Mouse (Mus musculus) MEL (cell line): ENCODE measurements around the gene Ero1l. TPM values are rescaled to one million over a fixed set of nuclear protein-coding genes. Genes with fewer than 3 reads are reported as not detected.

ENCODE experiments used
- DNase-seq: peaks from one replicate; pipeline ENCODE4 v3.0.0; 2011; ENCODE audit warnings: low read depth, low spot score
- H3K27ac ChIP-seq: 2 replicates; pipeline ENCODE4 v1.5.1; 2012; ENCODE audit warnings: low read depth, mild to moderate bottlenecking, control low read depth, low read length, moderate library complexity; ENCODE audit not compliant: control insufficient read depth
- H3K27me3 ChIP-seq, 2 experiments: fragments of 150-350 bp in 1 of 2; sonication (generic) in 1 of 2; 2 replicates each; pipeline ENCODE4 v1.6.1; 2012; ENCODE audit warnings: low read length in 2 of 2, mild to moderate bottlenecking in 2 of 2, improper control_type of control experiment in 1 of 2, moderate library complexity in 1 of 2; ENCODE audit not compliant: insufficient read depth in 2 of 2, control insufficient read depth in 1 of 2
- H3K36me3 ChIP-seq, 2 experiments: 2 replicates each; pipeline ENCODE4 v1.6.1; 2012 to 2014; ENCODE audit warnings: low read length in 2 of 2, improper control_type of control experiment in 1 of 2, inconsistent platforms in 1 of 2, mild to moderate bottlenecking in 1 of 2; ENCODE audit not compliant: insufficient read depth in 2 of 2, control insufficient read depth in 1 of 2
- H3K4me1 ChIP-seq, 2 experiments: fragments of 150-350 bp in 1 of 2; sonication (generic) in 1 of 2; 2 replicates each; pipeline ENCODE4 v1.6.1; 2012; ENCODE audit warnings: low read length in 2 of 2, improper control_type of control experiment in 1 of 2, mild to moderate bottlenecking in 1 of 2; ENCODE audit not compliant: insufficient read depth in 2 of 2, control insufficient read depth in 1 of 2
- H3K4me3 ChIP-seq, 2 experiments: fragments of 150-350 bp in 1 of 2; sonication (generic) in 1 of 2; 2 replicates each; pipeline ENCODE4 v1.5.1; 2012; ENCODE audit warnings: low read depth in 2 of 2, low read length in 2 of 2, mild to moderate bottlenecking in 2 of 2, moderate library complexity in 2 of 2, control low read depth in 1 of 2, improper control_type of control experiment in 1 of 2; ENCODE audit not compliant: control insufficient read depth in 1 of 2, insufficient read depth in 1 of 2
- H3K79me2 ChIP-seq: 2 replicates; pipeline ENCODE4 v1.6.1; 2012; ENCODE audit warnings: mild to moderate bottlenecking, low read length, moderate library complexity; ENCODE audit not compliant: control insufficient read depth, poor library complexity, insufficient read depth
- H3K9ac ChIP-seq: 2 replicates; pipeline ENCODE4 v1.6.1; 2012; ENCODE audit warnings: low read depth, mild to moderate bottlenecking, control low read depth, low read length, moderate library complexity; ENCODE audit not compliant: control insufficient read depth, poor library complexity, severe bottlenecking
- H3K9me3 ChIP-seq: fragments of 150-350 bp; sonication (generic); replicated peaks from 2 replicates; pipeline ENCODE4 v1.6.1; 2012; ENCODE audit warnings: mild to moderate bottlenecking, low read length, improper control_type of control experiment, moderate library complexity; ENCODE audit not compliant: insufficient read depth
- BHLHE40 ChIP-seq: IDR thresholded peaks from 2 replicates; pipeline ENCODE4 v1.6.1; 2012; ENCODE audit warnings: low read depth, mild to moderate bottlenecking, inconsistent platforms, low read length, improper control_type of control experiment, borderline replicate concordance
- CHD1 ChIP-seq: IDR thresholded peaks from 2 replicates; pipeline ENCODE4 v1.6.1; 2012; ENCODE audit warnings: low read depth, mild to moderate bottlenecking, inconsistent platforms, low read length, improper control_type of control experiment
- CHD2 ChIP-seq: IDR thresholded peaks from 2 replicates; pipeline ENCODE4 v1.6.1; 2011; ENCODE audit warnings: low read length, improper control_type of control experiment
- ETS1 ChIP-seq: IDR thresholded peaks from 2 replicates; pipeline ENCODE4 v1.6.1; 2012; ENCODE audit warnings: low read depth, mild to moderate bottlenecking, inconsistent platforms, low read length, improper control_type of control experiment, moderate library complexity
- GATA1 ChIP-seq: IDR thresholded peaks from 2 replicates; pipeline ENCODE4 v1.6.1; 2011; ENCODE audit warnings: low read depth, low read length, improper control_type of control experiment
- HCFC1 ChIP-seq: IDR thresholded peaks from 2 replicates; pipeline ENCODE4 v1.6.1; 2012; ENCODE audit warnings: low read depth, mild to moderate bottlenecking, inconsistent platforms, low read length, improper control_type of control experiment, moderate library complexity
- JUND ChIP-seq: IDR thresholded peaks from 2 replicates; pipeline ENCODE4 v1.6.1; 2011; ENCODE audit warnings: low read depth, mild to moderate bottlenecking, improper control_type of control experiment, low read length
- KAT2A ChIP-seq: conservative IDR thresholded peaks from 2 replicates; pipeline ENCODE4 v1.6.1; 2012; ENCODE audit warnings: low read depth, low read length, improper control_type of control experiment, inconsistent platforms
- MAX ChIP-seq: IDR thresholded peaks from 2 replicates; pipeline ENCODE4 v1.6.1; 2011; ENCODE audit warnings: low read length, improper control_type of control experiment
- MEF2A ChIP-seq: IDR thresholded peaks from 2 replicates; pipeline ENCODE4 v1.6.1; 2014; ENCODE audit warnings: low read depth, mild to moderate bottlenecking, inconsistent platforms, low read length, improper control_type of control experiment; ENCODE audit not compliant: poor library complexity, insufficient replicate concordance, severe bottlenecking; ENCODE audit errors: extremely low read depth
- MXI1 ChIP-seq: IDR thresholded peaks from 2 replicates; pipeline ENCODE4 v1.6.1; 2011; ENCODE audit warnings: mild to moderate bottlenecking, low read depth, low read length, improper control_type of control experiment
- MYC ChIP-seq: IDR thresholded peaks from 2 replicates; pipeline ENCODE4 v1.6.1; 2011; ENCODE audit warnings: low read depth, mild to moderate bottlenecking, low read length, improper control_type of control experiment, moderate library complexity
- NRF1 ChIP-seq: IDR thresholded peaks from 2 replicates; pipeline ENCODE4 v1.6.1; 2014; ENCODE audit warnings: low read depth, mild to moderate bottlenecking, inconsistent platforms, low read length, improper control_type of control experiment, moderate library complexity; ENCODE audit not compliant: poor library complexity, insufficient read depth, severe bottlenecking
- POLR2A ChIP-seq, 2 experiments: IDR thresholded peaks; 2 replicates each; pipeline ENCODE4 v1.6.1; 2011 to 2012; ENCODE audit warnings: low read length in 2 of 2, mild to moderate bottlenecking in 2 of 2, control low read depth in 1 of 2, improper control_type of control experiment in 1 of 2, low read depth in 1 of 2, moderate library complexity in 1 of 2; ENCODE audit not compliant: control insufficient read depth in 1 of 2, insufficient read depth in 1 of 2, poor library complexity in 1 of 2
- RCOR1 ChIP-seq: IDR thresholded peaks from 2 replicates; pipeline ENCODE4 v1.6.1; 2012; ENCODE audit warnings: low read depth, mild to moderate bottlenecking, inconsistent platforms, low read length, improper control_type of control experiment
- SMC3 ChIP-seq: IDR thresholded peaks from 2 replicates; pipeline ENCODE4 v1.6.1; 2011; ENCODE audit warnings: low read depth, low read length, improper control_type of control experiment
- USF1 ChIP-seq: IDR thresholded peaks from 2 replicates; pipeline ENCODE4 v1.6.1; 2014; ENCODE audit warnings: low read depth, mild to moderate bottlenecking, inconsistent platforms, low read length, improper control_type of control experiment, moderate library complexity
- USF2 ChIP-seq, 2 experiments: IDR thresholded peaks; 2 replicates each; pipeline ENCODE4 v1.6.1; 2011 to 2012; ENCODE audit warnings: improper control_type of control experiment in 2 of 2, low read length in 2 of 2, borderline replicate concordance in 1 of 2, inconsistent platforms in 1 of 2, low read depth in 1 of 2, mild to moderate bottlenecking in 1 of 2; ENCODE audit not compliant: insufficient read depth in 1 of 2
- ZMIZ1 ChIP-seq: IDR thresholded peaks from 2 replicates; pipeline ENCODE4 v1.6.1; 2012; ENCODE audit warnings: low read depth, mild to moderate bottlenecking, inconsistent platforms, low read length, improper control_type of control experiment, moderate library complexity
- polyA plus RNA-seq, 2 experiments: library from polyadenylated mRNA; stranded (reverse) in 1 of 2; unstranded in 1 of 2; fragments of >175 nt in 1 of 2; fragments of >200 nt in 1 of 2; gene quantifications; 2 replicates each; pipeline versions ENCODE4 v1.2.1 to v1.2.4; 2012; ENCODE audit warnings: low replicate concordance in 2 of 2, low read depth in 1 of 2; ENCODE audit not compliant: insufficient read length in 2 of 2, insufficient read depth in 1 of 2, missing spikeins in 1 of 2
- total RNA-seq: library from RNA; depleted of rRNA; stranded (reverse); fragments of 300-350 nt; gene quantifications from 2 replicates; pipeline ENCODE4 v1.2.3, GENCODE M21; 2012

Gene Ero1l
- total and polyA plus RNA-seq, 3 experiments = 42.0 to 273 (median 114) TPM

DNA sequence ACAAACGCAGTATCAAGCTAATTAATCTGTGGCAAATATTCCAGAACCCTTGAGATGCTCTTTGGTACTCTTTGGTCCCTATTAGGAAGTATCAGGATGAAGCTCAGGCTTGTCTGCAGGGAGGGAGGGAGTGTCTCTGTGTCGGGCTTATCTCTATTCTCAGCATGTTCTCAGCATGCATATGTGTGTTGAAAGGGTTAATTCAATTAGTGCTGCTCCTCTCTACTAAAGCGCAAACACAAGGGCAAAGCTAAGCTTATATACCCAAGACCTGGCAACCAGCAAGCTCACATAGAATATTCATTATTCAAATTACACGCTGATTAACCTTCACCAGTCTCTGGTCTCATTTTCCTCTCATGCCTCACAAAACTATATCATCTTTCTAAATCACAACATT, 14.6 kb downstream of the Ero1l start:
- Histone ChIP-seq H3K4me1 (peaks cover 0 to 5% of the 10 kb centered on the region in 2 experiments; a peak in 2 of 4 replicates), H3K4me3 (no peak overlapping the region), H3K9ac (no peak overlapping the region), H3K9me3 (no peaks in the 10 kb centered on the region), H3K36me3 (peaks cover 12 to 73% of the 10 kb centered on the region in 2 experiments), H3K27ac (no peak overlapping the region), H3K79me2 (peaks cover 18% of the 10 kb centered on the region), H3K27me3 (no peaks in the 10 kb centered on the region)
- no peak for TF ChIP-seq JUND
- no peak for TF ChIP-seq NRF1
- TF ChIP-seq KAT2A = no peak
- no peak for TF ChIP-seq SMC3
- no peak for TF ChIP-seq MAX
- TF ChIP-seq RCOR1 = no peak
- TF ChIP-seq MXI1 = no peak
- no peak for TF ChIP-seq MYC
- TF ChIP-seq BHLHE40 = no peak
- TF ChIP-seq CHD1 = no peak
- TF ChIP-seq USF2 (IDR thresholded peaks at IDR 0.05; ENCODE audit: borderline replicate concordance in 1 of 2, insufficient read depth in 1 of 2, low read depth in 1 of 2, low read length in 2 of 2) = no peak
- TF ChIP-seq ZMIZ1 = no peak
- no peak for TF ChIP-seq POLR2A (IDR thresholded peaks at IDR 0.05; ENCODE audit: control insufficient read depth in 1 of 2, insufficient read depth in 1 of 2, low read depth in 1 of 2, low read length in 2 of 2, poor library complexity in 1 of 2)
- TF ChIP-seq GATA1 = no peak
- TF ChIP-seq MEF2A = no peak
- no peak for TF ChIP-seq USF1
- TF ChIP-seq, all 39 proteins: peak for 0
- DNase-seq = no peak

DNA sequence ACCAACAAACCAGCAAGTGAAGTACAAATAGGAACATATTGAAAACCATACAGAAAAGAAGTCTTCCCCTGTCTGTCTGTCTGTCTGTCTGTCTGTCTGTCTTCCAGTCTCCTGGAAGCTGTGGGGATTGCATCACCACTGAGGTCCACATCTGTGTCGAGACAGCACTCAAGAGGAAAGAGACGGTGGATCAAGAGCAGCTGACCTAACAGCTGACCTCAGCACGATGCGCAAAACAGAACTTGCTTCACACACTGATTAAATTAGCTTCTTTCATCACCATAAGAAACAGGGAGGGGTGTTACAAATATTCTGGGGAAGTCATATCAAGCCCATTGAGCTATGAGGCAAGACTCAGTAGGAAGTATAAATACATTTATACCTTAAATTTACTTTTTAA, 27.0 kb downstream of the Ero1l start:
- Histone ChIP-seq H3K9ac (no peak overlapping the region), H3K79me2 (no peaks in the 10 kb centered on the region; the same call in 1 of the 2 replicates), H3K36me3 (peaks cover 0 to 73% of the 10 kb centered on the region in 2 experiments; a peak in 2 of 4 replicates), H3K4me3 (no peak overlapping the region), H3K27ac (no peak overlapping the region), H3K9me3 (no peaks in the 10 kb centered on the region), H3K4me1 (no peaks in the 10 kb centered on the region), H3K27me3 (no peaks in the 10 kb centered on the region)
- DNase-seq = no peak
- TF ChIP-seq HCFC1 = no peak
- no peak for TF ChIP-seq MAX
- no peak for TF ChIP-seq CHD1
- TF ChIP-seq GATA1 = no peak
- TF ChIP-seq CHD2 = no peak
- TF ChIP-seq SMC3 = no peak
- TF ChIP-seq ETS1 = no peak
- no peak for TF ChIP-seq BHLHE40
